Mouse (Mus musculus) spleen, adult 10 weeks (tissue): ENCODE results near the gene Serpinh1. TPM values are rescaled to one million over a fixed set of nuclear protein-coding genes. Genes with fewer than 3 reads are reported as not detected.

Source experiments
- polyA plus RNA-seq: library from polyadenylated mRNA; stranded (reverse); fragments of 350-450 nt; fragmentation: Illumina TruSeq; extraction: RNeasy Lipid Tissue Mini Kit (QIAGEN cat#74804); gene quantifications from one replicate; pipeline ENCODE4 v1.2.3, GENCODE M21; 2015; ENCODE audit warnings: low replicate concordance; ENCODE audit not compliant: insufficient read depth

The Serpinh1 gene
- polyA plus RNA-seq, result 45.4 TPM

GRCm38 (mm10) chr7:99352526-99353400 lies at the start of gene Serpinh1:
Gene Serpinh1 (minus strand): TSS chr7:99353239.

GRCm38 (mm10) chr7:99381214-99382087 lies 28.4 kb upstream of the Serpinh1 start, which contains the start of gene Gdpd5:
Gene Gdpd5 (plus strand): TSS chr7:99381414.

Other genes with a start within 250 kb of the Serpinh1 start
- gene Uvrag, start 212.1 kb downstream of the Serpinh1 start, polyA plus RNA-seq, result 68.5 TPM
- gene Dgat2, start 170.5 kb downstream of the Serpinh1 start, polyA plus RNA-seq, result 2.4 TPM
- gene Mogat2, start 114.6 kb downstream of the Serpinh1 start, polyA plus RNA-seq, result not detected
- gene Map6, start 85.8 kb downstream of the Serpinh1 start, polyA plus RNA-seq, result 0.69 TPM
- gene Gdpd5, start 28.2 kb upstream of the Serpinh1 start, polyA plus RNA-seq, result 2.6 TPM
- not detected for gene Klhl35, start 112.8 kb upstream of the Serpinh1 start, polyA plus RNA-seq
- gene Rps3, start 130.5 kb upstream of the Serpinh1 start, polyA plus RNA-seq, result 2,809 TPM
- 60.6 TPM for gene Arrb1, start 182.2 kb upstream of the Serpinh1 start, polyA plus RNA-seq